Mouse (Mus musculus): ENCODE measurements around the gene Spata31d1a. TPM values are rescaled to one million over a fixed set of nuclear protein-coding genes. Genes with fewer than 3 reads are reported as not detected.

Spata31d1a gene
- total RNA-seq, 2 experiments from 2014 or later: not detected

DNA sequence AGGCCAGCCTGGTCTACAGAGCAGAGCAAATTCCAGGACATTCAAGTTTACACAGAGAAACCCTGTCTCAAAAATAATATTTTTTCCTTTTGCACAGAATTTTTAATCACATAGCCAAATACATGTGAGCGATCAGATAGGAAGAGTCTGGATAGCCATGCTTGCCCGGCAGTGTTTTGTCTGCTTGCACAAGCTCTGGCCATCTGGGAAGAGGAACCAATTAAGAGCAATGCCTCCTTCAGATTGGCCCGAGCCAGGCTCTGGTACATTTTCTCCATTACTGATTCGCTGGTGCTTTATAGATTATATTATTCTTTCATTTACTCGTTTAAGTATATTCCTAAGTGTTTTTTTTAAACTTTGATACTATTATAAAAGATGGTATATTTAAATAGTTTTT is 42.4 kb downstream of the Spata31d1a start:
- DNase-seq: no peak

DNA sequence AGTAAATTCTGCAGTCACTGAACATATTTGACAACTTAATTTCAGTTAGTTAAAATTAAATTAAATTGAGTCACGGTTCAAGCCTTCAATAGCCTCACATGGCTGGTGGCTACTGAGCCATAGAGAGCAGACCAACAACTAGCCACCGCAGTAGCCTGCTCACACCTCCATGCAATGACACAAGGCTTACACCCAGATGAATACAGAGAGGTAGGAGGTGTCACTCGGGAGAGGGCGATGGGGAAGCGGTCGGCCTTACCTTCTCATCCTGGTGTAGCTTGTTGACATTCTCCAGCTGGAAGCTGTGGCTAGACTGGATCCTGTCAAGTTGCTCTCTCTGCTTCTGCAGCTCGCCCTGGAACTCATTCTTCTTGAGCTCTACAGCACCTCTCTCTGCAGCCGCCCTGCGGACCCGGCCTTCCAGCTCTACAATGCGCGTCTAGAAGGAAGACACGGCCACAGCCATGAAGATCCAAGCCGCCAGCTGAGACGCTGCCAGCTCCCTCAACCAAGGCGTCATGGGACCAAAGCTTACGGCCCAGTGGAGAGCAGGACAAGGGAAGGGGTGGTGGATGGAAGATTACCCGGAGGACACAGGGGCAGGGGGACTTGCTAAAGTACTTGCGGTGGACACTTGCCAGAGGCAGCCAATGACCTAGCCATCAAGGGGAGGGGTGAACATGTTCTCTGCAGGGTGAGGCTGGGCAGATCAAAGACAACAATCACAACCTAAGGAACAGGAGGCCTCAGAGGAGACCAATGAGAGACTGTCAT is 46.0 kb downstream of the Spata31d1a start:
- no peak for DNase-seq

DNA sequence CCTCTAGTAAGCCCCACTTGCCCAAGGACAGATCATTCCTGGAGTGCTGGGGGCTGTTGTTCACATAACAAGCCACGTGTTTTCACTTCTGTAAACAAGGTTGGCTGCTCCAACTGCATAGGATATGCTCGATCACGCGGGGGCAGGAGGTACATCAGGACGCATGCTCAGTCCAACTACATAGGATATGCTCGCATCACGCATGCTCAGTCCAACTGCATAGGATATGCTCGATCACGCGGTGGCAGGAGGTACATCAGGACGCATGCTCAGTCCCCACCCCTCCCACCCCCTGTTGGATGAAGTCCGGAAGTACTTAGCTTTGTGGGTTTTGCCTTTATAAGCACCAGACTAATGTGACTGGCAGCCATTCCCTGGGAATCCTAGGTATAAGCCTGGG is 48.2 kb downstream of the Spata31d1a start:
- no peak for DNase-seq

DNA sequence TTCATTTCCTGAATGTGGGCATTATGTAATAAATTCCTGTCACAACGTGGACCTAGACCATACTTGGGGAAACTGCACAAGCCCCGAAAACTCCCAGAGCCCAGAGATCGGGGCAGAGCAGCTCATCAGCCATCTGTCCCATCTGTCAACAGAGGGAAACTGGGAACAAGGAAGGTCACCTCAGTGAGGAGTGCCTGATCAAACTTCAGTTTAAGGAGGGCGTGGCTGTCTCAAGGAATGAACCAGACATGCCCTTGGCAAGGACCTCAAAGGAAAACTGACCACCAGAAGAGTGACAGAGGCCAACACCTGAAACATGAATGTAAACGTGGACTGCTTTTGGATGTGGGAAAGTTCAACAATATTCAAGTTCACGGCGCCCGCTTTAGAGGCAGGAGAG is 48.7 kb downstream of the Spata31d1a start:
- DNase-seq: no peak

DNA sequence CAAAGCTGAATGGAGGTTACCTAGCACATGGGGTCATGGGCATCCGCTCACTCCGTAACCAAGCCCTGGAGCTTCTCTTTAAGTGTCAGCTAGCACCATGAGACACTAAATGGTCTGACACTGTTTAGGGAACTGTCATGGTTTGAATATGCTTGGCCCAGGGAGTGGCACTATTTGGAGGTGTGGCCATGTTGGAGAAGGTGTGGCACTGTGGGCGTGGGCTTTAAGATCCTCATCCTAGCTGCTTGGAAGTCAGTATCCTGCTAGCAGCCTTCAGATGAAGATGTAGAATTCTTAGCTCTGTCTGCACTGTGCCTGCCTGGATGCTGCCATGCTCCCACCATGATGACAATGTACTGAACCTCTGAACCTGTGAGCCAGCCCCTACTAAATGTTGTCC is 49.8 kb downstream of the Spata31d1a start:
- no peak for DNase-seq

DNA sequence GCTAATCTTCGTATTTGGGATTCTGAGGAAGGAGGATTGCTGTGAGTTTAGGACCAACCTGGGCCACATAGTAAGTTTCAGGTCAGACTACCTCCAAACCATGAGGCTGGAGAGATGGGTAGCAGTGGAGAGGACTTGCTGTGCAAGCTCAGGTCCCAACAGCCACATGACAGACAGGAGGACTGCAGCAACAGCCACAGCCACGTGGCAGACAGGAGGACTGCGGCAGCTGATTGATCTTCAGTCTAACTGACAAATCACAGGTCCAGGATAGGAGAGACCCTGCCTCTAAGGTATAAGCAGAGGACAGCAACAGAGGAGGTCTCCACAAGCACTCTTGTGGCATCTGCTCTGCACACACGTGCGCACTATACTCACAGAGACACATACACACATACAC is 52.3 kb downstream of the Spata31d1a start:
- DNase-seq: no peak

DNA sequence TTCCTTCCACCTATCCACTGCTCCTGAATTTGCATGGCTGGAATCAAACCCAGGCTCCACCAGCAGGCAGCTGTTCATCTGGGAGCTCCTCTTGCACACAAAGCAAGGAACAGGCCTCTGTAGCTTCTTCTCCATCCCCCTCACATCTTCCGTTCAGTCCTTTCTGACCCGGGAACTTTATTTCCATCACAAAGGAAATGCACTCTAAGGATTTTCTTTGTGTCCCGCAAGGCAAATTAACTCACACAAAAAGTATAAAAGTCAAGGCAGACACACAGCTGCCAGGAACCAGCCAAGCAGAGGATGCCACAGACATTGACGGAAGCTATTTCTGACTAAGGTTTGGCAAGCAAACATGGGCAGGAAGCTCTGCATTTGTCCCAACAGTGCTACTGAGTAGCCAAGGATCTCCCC is 53.1 kb downstream of the Spata31d1a start:
- peak in 1 of 2 experiments; percentile 47 for DNase-seq

DNA sequence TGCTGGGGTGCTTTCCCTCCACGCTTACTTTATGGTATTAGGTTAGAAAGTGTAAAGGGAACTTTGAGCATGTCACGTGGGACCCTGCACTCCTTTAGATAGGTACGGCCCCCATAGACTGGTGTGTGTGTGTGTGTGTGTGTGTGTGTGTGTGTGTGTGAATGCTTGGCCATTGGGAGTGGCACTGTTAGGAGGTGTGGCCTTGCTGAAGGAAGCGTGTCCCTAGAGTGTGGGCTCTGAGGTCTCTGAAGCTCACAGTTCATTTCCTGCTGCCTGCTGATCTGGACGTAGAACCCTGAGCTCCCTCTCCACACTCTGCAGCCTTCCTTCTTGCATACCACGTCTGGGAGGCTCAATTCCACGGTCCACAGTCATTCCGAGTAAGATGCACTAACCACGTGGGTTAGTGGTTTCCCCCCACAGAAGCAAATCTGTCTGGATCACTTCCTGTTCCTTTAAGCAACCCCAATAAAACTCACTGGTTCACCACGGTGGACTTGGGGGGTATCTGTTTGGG is 53.8 kb downstream of the Spata31d1a start:
- DNase-seq: peak in 1 of 2 experiments; percentile 31

DNA sequence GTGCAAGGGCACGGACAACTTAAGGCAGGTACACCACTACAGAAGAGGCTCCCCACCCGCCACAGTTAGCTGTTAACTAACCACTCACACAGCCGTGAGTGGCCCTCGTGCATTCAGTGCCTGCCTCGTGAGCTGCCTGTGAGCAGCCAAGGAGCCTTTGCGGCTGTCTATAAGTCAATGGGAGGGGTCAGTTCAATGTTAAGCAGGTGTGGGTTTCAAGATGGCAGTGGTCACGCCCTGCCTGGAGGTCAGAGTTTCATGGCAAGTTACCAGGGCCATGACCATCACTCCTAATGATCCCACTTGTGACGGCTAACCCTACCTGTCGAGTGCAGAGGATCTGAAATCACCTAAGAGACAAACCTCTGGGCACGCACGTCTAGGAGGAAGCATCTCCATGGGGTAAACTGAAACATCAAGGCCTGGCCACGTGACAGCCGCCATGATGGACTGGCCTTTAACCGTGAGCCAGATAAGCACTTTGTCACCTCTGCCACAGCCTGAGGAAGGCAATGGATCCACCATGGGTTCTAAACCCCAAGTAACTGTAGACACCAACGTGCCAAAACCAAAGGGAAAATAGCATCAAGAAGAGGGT is 54.3 kb downstream of the Spata31d1a start:
- no peak for DNase-seq

DNA sequence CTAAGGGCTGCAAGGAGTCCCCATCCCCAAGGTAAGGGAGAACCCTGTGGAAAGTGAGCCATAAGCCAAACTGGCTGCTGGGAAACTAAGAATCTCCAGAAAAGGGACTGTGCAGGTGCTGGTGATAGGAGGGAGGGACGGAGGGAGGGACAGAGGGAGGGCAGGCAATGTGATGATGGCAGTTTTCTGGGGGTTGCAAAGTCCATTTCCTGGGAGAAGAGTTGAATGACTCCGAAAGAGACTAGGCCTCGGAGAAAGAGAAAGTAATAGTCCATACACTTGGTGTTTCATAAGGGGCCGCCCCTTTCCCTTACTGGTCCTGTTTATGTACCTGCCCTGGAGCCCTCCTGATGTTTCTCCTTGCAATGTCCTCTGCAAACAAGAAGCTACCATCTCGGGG is 55.7 kb downstream of the Spata31d1a start:
- DNase-seq: no peak

DNA sequence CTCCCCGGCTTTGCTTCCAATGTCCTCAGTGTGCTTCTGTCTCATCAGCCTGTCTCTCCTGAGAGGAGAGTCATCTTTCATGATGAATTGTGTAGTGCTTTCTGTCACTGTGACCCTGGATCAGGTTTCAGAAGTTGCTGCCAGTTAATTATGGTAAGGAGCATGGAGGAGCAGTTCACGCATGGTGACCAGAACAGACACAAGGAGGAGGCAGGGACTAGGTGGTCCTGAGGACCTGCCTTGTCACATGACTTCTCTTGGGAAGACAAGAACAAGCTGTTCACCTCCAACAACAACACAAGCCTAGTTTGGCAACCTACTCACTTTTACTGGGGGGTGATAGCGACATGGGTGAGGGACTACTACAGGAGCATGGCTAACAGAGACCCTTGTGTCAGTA is 57.0 kb downstream of the Spata31d1a start:
- no peak for DNase-seq

DNA sequence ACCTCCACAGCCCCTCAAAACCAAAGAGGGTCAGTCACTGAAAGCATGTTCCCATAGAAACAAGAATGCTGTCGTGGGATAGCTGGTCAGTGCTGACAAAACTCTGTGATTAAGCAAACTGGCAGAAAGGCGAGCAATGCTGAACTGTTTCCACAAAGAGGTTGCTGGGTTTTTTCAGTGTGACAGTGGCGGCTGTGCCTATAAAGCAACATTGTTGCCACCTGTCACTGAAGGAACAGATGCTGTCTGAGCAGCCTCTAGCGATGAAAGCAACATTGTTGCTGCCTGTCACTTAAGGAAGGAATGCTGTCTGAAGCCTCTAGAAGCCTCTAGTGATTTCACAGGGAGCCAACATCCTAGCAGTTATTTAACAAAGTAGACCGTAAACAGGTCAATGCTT is 57.5 kb downstream of the Spata31d1a start:
- no peak for DNase-seq

Other genes starting within 250 kb of the Spata31d1a start
- 100 to 1,000 TPM; 129 to 156 TPM for gene Agtpbp1, start 125.1 kb downstream of the Spata31d1a start, total RNA-seq (2021)
- gene Naa35, start 125.1 kb downstream of the Spata31d1a start, total RNA-seq (2021): 10 to 100 TPM; 91.4 to 92.6 TPM
- gene Golm1, start 34.5 kb downstream of the Spata31d1a start, total RNA-seq (2021): 10 to 100 TPM; 14.6 to 19.4 TPM
- not detected for gene 4921517D22Rik, start 16.2 kb downstream of the Spata31d1a start, total RNA-seq (2021)
- under 1 TPM in 1 of 2 experiments, not detected in 1; 0.05 TPM for gene Spata31d1b, start 2.0 kb upstream of the Spata31d1a start, total RNA-seq (2021)
- not detected for gene Spata31d1d, start 21.4 kb upstream of the Spata31d1a start, total RNA-seq (2021)
- gene 1700014D04Rik, start 36.4 kb upstream of the Spata31d1a start, total RNA-seq (2021): not detected
- 100 to 1,000 TPM; 235 to 252 TPM for gene Isca1, start 59.5 kb upstream of the Spata31d1a start, total RNA-seq (2021)
- not detected for gene Gm49354, start 71.9 kb upstream of the Spata31d1a start, total RNA-seq (2021)
- gene Tut7, start 112.8 kb upstream of the Spata31d1a start, total RNA-seq (2021): 10 to 100 TPM; 40.3 to 41.1 TPM

Data from heart, adult 18-20 months (tissue).